Mouse (Mus musculus) lung, postnatal 4 days (tissue): ENCODE measurements around the gene Serpina1e.

Experiments used
- DNase-seq, 2 experiments: peaks; one replicate each; pipeline ENCODE4 v3.0.0; 2021

The Serpina1e gene

GRCm38 (mm10) chr12:103958798-103959197 lies at the start of gene Serpina1e:
Gene Serpina1e (minus strand): TSS chr12:103958975.
- no peak for DNase-seq

GRCm38 (mm10) chr12:104004689-104005088 lies 45.9 kb upstream of the Serpina1e start:
- no peak for DNase-seq

GRCm38 (mm10) chr12:104003238-104003612 lies 44.5 kb upstream of the Serpina1e start:
- no peak for DNase-seq

- DNase-seq = peak; percentile 58 to 67
Measured at GRCm38 (mm10) chr12:104002569-104003237, 43.9 kb upstream of the Serpina1e start.

- DNase-seq = no peak
Measured at GRCm38 (mm10) chr12:104000594-104000993, 41.8 kb upstream of the Serpina1e start.

GRCm38 (mm10) chr12:103999611-104000010 lies 40.8 kb upstream of the Serpina1e start:
- DNase-seq = no peak

- no peak for DNase-seq
Measured at GRCm38 (mm10) chr12:103996513-103996912, 37.7 kb upstream of the Serpina1e start.

- peak; percentile 57 to 77 for DNase-seq
Measured at GRCm38 (mm10) chr12:103995292-103996072, 36.7 kb upstream of the Serpina1e start.

GRCm38 (mm10) chr12:103992945-103993344 lies 34.2 kb upstream of the Serpina1e start:
- DNase-seq = no peak

- DNase-seq = no peak
Measured at GRCm38 (mm10) chr12:103989857-103990256, 31.1 kb upstream of the Serpina1e start, which contains the start of gene Serpina11. Gene Serpina11 (minus strand): TSS chr12:103989957.

- no peak for DNase-seq
Measured at GRCm38 (mm10) chr12:103989514-103989767, 30.7 kb upstream of the Serpina1e start.

- DNase-seq = no peak
Measured at GRCm38 (mm10) chr12:103988754-103989513, 30.2 kb upstream of the Serpina1e start.

- DNase-seq = no peak
Measured at GRCm38 (mm10) chr12:103985868-103986267, 27.1 kb upstream of the Serpina1e start.

GRCm38 (mm10) chr12:103984935-103985334 lies 26.2 kb upstream of the Serpina1e start:
- peak in 1 of 2 experiments; percentile 48 for DNase-seq

- no peak for DNase-seq
Measured at GRCm38 (mm10) chr12:103981646-103982360, 23.0 kb upstream of the Serpina1e start.

GRCm38 (mm10) chr12:103978294-103978693 lies 19.5 kb upstream of the Serpina1e start:
- DNase-seq = no peak

- no peak for DNase-seq
Measured at GRCm38 (mm10) chr12:103977846-103978245, 19.1 kb upstream of the Serpina1e start.

GRCm38 (mm10) chr12:103977060-103977459 lies 18.3 kb upstream of the Serpina1e start:
- DNase-seq = no peak

GRCm38 (mm10) chr12:103971080-103971479 lies 12.3 kb upstream of the Serpina1e start:
- DNase-seq = no peak

- no peak for DNase-seq
Measured at GRCm38 (mm10) chr12:103969577-103970116, 10.9 kb upstream of the Serpina1e start.

GRCm38 (mm10) chr12:103966761-103967160 lies 8.0 kb upstream of the Serpina1e start:
- DNase-seq = no peak

- DNase-seq = no peak
Measured at GRCm38 (mm10) chr12:103963288-103963687, 4.5 kb upstream of the Serpina1e start.

- DNase-seq = no peak
Measured at GRCm38 (mm10) chr12:103962860-103963259, 4.1 kb upstream of the Serpina1e start.
